Mouse (Mus musculus) lung, embryonic 14.5 days (tissue): ENCODE measurements around the gene Reep3. TPM values are rescaled to one million over a fixed set of nuclear protein-coding genes. Genes with fewer than 3 reads are reported as not detected.
A peak's percentile ranks its signal among the peaks of the same experiment; 100 is the strongest.
"Not testable (repeated sequence)": the region's sequence is repeated elsewhere in the genome, so short reads cannot be mapped to it uniquely, and the experiment has no call there.

Experiments used
- ATAC-seq: fragments of 200-750 bp; cut with Nextera tagmentation; 2 replicates; pipeline ENCODE4 v1.8.0; 2017; ENCODE audit warnings: mild to moderate bottlenecking, moderate TSS enrichment, moderate library complexity; ENCODE audit not compliant: insufficient read depth
- DNase-seq: peaks from one replicate; pipeline ENCODE4 v3.0.0-alpha.2; 2015
- H3K27ac ChIP-seq: fragments of 300-500 bp; sonication (generic); 2 replicates; pipeline ENCODE4 v1.5.1; 2014; ENCODE audit warnings: low read depth, mild to moderate bottlenecking, moderate library complexity
- H3K27me3 ChIP-seq: fragments of 300-500 bp; sonication (generic); 2 replicates; pipeline ENCODE4 v1.6.1; 2014; ENCODE audit warnings: low read length, control low read depth; ENCODE audit not compliant: insufficient read depth
- H3K36me3 ChIP-seq: fragments of 300-500 bp; sonication (generic); 2 replicates; pipeline ENCODE4 v1.6.1; 2014; ENCODE audit warnings: control low read depth; ENCODE audit not compliant: insufficient read depth
- H3K4me1 ChIP-seq: fragments of 300-500 bp; sonication (generic); 2 replicates; pipeline ENCODE4 v1.6.1; 2014; ENCODE audit warnings: antibody characterized with exemption, control low read depth; ENCODE audit not compliant: insufficient read depth
- H3K4me2 ChIP-seq: fragments of 300-500 bp; sonication (generic); 2 replicates; pipeline ENCODE4 v1.6.1; 2014; ENCODE audit warnings: mild to moderate bottlenecking
- H3K4me3 ChIP-seq: fragments of 300-500 bp; sonication (generic); 2 replicates; pipeline ENCODE4 v1.5.1; 2014; ENCODE audit warnings: low read depth, low read length
- H3K9ac ChIP-seq: fragments of 300-500 bp; sonication (generic); 2 replicates; pipeline ENCODE4 v1.6.1; 2014
- H3K9me3 ChIP-seq: fragments of 300-500 bp; sonication (generic); 2 replicates; pipeline ENCODE4 v1.6.1; 2016; ENCODE audit warnings: low read depth, low read length, control low read depth
- CTCF ChIP-seq: IDR thresholded peaks from 2 replicates; pipeline ENCODE4 v1.5.1; 2016; ENCODE audit warnings: antibody characterized with exemption, low read depth
- WGBS: fragments of 180-500 bp; shearing (Covaris S2); extraction: QIAGEN DNeasy Blood & Tissue Kit; methylation state at CpG from one replicate; pipeline ENCODE4 v1.1.7; 2014; 5-methylcytosine and 5-hydroxymethylcytosine counted together
- polyA plus RNA-seq: library from polyadenylated mRNA; unstranded; fragments of >200 nt; fragmentation: Nextera tagmentation; extraction: Ambion mirVana; gene quantifications from 2 replicates; pipeline ENCODE4 v1.2.1, GENCODE M21; 2014

Reep3 gene
- polyA plus RNA-seq, 1 experiment from 2014 or later = 31.7 TPM

GRCm38 (mm10) chr10:67119291-67119690, 22.5 kb upstream of the Reep3 start:
- ATAC-seq = no peak
- no peak for TF ChIP-seq CTCF
- H3K4me3 ChIP-seq = no peak overlapping the region
- no peaks in the 10 kb centered on the region for H3K9me3 ChIP-seq
- peaks cover 10% of the 10 kb centered on the region for H3K4me1 ChIP-seq
- no peak for DNase-seq
- H3K4me2 ChIP-seq = no peak overlapping the region
- H3K36me3 ChIP-seq = no peaks in the 10 kb centered on the region
- H3K27ac ChIP-seq = no peak overlapping the region
- no peak overlapping the region for H3K9ac ChIP-seq
- WGBS = 42% methylated on average over 7 of the region's 7 CpGs
- no peaks in the 10 kb centered on the region for H3K27me3 ChIP-seq

GRCm38 (mm10) chr10:67116251-67116650, 19.5 kb upstream of the Reep3 start:
- 79% methylated on average over 8 of the region's 8 CpGs for WGBS
- no peak overlapping the region for H3K27ac ChIP-seq

GRCm38 (mm10) chr10:67115666-67116091, 18.9 kb upstream of the Reep3 start:
- ATAC-seq (peak; percentile 61), DNase-seq (no peak)
- Histone ChIP-seq H3K9me3 (no peaks in the 10 kb centered on the region), H3K4me3 (no peak overlapping the region), H3K4me2 (no peak overlapping the region), H3K27ac (peak overlapping the region; percentile 77; the same call in 1 of the 2 replicates), H3K9ac (no peak overlapping the region), H3K27me3 (no peaks in the 10 kb centered on the region), H3K36me3 (no peaks in the 10 kb centered on the region), H3K4me1 (peaks cover 14% of the 10 kb centered on the region)
- 10% methylated on average over 5 of the region's 5 CpGs for WGBS
- TF ChIP-seq CTCF = no peak

More at GRCm38 (mm10) chr10:67116251-67116650, 19.5 kb upstream of the Reep3 start:
- H3K4me1 ChIP-seq = peaks cover 14% of the 10 kb centered on the region
- H3K9ac ChIP-seq = no peak overlapping the region
- no peak for TF ChIP-seq CTCF
- H3K9me3 ChIP-seq = no peaks in the 10 kb centered on the region
- H3K27me3 ChIP-seq = no peaks in the 10 kb centered on the region
- no peak for DNase-seq
- ATAC-seq = no peak
- H3K36me3 ChIP-seq = no peaks in the 10 kb centered on the region
- no peak overlapping the region for H3K4me3 ChIP-seq
- H3K4me2 ChIP-seq = no peak overlapping the region

GRCm38 (mm10) chr10:67115115-67115514, 18.4 kb upstream of the Reep3 start:
- Histone ChIP-seq H3K4me2 (no peak overlapping the region), H3K27ac (peak overlapping the region; percentile 77), H3K9ac (no peak overlapping the region), H3K4me3 (no peak overlapping the region), H3K36me3 (no peaks in the 10 kb centered on the region), H3K4me1 (peaks cover 14% of the 10 kb centered on the region), H3K9me3 (no peaks in the 10 kb centered on the region), H3K27me3 (no peaks in the 10 kb centered on the region)
- 22% methylated on average over 6 of the region's 6 CpGs for WGBS
- ATAC-seq = no peak
- peak; percentile 59 for DNase-seq
- TF ChIP-seq CTCF = no peak

- DNase-seq (no peak), ATAC-seq (no peak)
- WGBS = 83% methylated on average over 11 of the region's 11 CpGs
- TF ChIP-seq CTCF = no peak
- H3K9me3 ChIP-seq = no peaks in the 10 kb centered on the region
- no peak overlapping the region for H3K4me3 ChIP-seq
- H3K9ac ChIP-seq = no peak overlapping the region
- H3K36me3 ChIP-seq = 0 out of 2 replicates have a peak, but pooled peaks cover under 1% of the 10 kb centered on the region
- H3K27me3 ChIP-seq = no peaks in the 10 kb centered on the region
- peaks cover 9% of the 10 kb centered on the region for H3K4me1 ChIP-seq
- no peak overlapping the region for H3K27ac ChIP-seq
- no peak overlapping the region for H3K4me2 ChIP-seq
These were observed 17.1 kb upstream of the Reep3 start for GRCm38 (mm10) chr10:67113833-67114232.

- not testable (repeated sequence) for H3K4me2 ChIP-seq, H3K27me3 ChIP-seq, ATAC-seq, H3K27ac ChIP-seq, DNase-seq, H3K4me3 ChIP-seq, H3K9ac ChIP-seq, H3K4me1 ChIP-seq, H3K36me3 ChIP-seq, H3K9me3 ChIP-seq
- 80% methylated on average over 5 of the region's 5 CpGs for WGBS
These were observed 16.2 kb upstream of the Reep3 start for GRCm38 (mm10) chr10:67112967-67113366.

- no peak for ATAC-seq
- H3K36me3 ChIP-seq = 0 out of 2 replicates have a peak, but pooled peaks cover 3% of the 10 kb centered on the region
- H3K27me3 ChIP-seq = no peaks in the 10 kb centered on the region
- 58% methylated on average over 5 of the region's 5 CpGs for WGBS
- no peaks in the 10 kb centered on the region for H3K9me3 ChIP-seq
- H3K4me1 ChIP-seq = peaks cover 9% of the 10 kb centered on the region
- no peak overlapping the region for H3K9ac ChIP-seq
- DNase-seq = no peak
- no peak overlapping the region for H3K4me3 ChIP-seq
- no peak overlapping the region for H3K27ac ChIP-seq
- no peak for TF ChIP-seq CTCF
- H3K4me2 ChIP-seq = no peak overlapping the region
These were observed 15.0 kb upstream of the Reep3 start for GRCm38 (mm10) chr10:67111799-67112177.
